Mouse (Mus musculus) embryo, embryonic 9.5 days (tissue): Measurements from ENCODE around the gene Adnp.
"Not testable (repeated sequence)": the region's sequence is repeated elsewhere in the genome, so short reads cannot be mapped to it uniquely, and the experiment has no call there.

ENCODE experiments used
- DNase-seq: peaks from one replicate; pipeline ENCODE4 v3.0.0-alpha.2; 2017; ENCODE audit errors: extremely low spot score

Adnp gene

DNA sequence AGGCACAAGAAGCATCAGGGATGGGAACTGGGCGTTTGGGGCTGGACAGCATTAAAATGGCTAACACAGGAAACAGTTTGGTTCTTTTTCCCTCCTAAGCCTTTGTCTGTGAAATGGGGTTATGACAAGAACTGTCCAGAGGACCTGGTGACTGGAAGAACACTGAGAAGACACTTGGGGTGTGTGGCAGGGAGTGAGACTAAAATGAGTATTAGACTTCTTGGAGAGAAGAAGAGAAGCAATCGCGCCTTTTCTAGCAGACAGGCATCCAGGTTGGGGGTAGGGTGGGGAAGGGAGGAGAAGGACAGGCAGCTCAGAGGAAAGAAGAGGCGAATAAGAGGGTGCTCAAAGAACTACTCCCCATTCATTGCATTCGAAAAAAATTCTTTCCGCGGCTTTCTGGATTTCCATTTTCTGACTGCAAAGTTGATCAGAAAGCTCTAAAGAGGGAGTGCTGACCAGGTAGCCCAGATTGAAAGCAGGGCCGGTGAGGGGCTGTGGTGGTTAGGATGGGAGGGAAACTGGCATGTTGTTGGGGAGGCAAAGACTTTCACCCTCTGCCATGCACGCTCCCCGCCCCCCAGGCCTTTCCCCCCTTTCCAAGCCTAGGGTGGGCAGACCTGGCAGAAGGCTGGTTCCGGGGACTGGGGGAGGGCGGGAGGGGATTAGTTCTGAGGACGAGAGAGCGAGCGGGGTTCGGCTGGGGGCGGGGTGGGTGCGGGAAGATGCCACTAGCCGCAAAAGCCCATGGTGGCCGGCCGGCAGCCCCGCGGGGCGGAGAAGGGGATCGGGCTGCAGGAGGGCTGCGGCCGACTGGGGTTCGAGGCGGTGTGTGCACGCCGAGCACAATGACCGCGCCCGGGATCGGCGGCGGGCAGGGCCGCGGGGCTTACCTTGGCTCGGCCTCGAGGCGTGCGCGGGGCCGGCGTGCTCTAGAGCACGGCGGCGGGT, 956 bp downstream of the Adnp start:
- DNase-seq, result peak; percentile 50

DNA sequence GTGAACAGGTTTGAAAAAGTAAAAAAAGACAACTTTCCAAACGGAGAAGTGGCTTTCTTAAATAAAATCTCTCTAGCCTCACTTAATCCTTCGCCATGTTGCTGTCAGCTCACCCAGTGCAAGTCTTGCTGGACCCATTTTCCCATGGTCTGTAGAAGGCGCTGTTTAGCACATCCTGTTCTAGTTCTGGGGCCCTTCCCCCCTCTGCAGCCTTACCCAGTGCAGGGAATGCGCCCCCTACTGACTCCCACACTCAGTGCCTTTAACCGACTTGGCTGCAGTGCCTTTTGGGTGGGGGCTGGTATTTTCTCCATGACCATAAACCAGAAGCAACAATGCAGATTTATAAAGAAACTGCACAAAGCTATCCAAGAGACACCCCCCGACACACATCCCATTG, 1.6 kb downstream of the Adnp start:
- DNase-seq, result peak; percentile 90

DNA sequence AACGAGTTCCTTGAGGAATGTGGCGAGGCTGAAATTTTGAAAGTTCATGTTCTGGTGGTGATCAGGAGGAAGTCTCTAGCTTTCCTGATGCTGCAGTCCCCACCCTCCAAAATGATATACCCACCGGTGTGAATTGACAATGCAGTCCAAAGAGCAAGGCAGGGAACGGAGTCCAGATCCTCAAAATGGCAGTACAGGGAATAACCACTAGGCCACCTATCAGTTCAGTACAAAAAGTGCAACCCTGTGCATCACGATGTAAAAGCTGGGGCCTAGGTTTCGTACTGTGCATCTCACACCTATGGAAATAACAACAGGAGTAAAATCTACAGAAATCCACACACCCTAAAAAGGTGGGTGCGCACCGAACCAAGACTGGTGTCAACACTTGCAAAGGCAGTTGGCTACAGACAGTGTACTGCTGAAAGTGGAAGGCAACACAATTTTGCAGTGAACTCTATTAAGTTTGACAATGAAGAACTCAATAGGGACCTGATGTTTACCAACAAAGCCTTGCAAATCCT, 2.4 kb downstream of the Adnp start:
- DNase-seq, result no peak

DNA sequence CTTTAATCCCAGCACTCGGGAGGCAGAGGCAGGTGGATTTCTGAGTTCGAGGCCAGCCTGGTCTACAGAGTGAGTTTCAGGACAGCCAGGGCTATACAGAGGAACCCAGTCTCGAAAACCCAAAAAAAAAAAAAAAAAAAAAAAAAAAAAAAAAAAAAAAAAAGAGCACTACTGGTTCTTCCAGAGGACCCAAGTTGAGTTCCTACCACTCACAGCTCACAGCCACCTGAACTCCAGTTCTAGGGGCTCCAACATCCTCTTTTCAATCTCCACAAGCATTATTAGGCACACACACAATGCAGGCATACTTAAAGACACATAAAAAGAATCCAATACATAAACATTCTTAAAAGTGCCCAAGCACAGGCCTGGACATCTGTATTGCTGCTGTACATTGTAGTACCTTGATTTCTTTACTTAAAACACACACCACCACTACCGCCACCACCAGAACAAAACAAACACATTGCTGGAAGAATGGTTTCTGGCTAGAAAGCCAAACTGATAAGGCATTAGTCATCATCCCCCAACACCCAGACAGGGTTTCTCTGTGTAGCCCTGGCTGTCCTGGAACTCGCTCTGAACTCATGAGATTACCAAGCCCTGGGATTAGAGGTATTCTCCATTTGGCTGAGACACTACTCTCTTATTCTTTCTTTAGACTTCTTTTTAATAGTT, 6.8 kb downstream of the Adnp start:
- no peak for DNase-seq

DNA sequence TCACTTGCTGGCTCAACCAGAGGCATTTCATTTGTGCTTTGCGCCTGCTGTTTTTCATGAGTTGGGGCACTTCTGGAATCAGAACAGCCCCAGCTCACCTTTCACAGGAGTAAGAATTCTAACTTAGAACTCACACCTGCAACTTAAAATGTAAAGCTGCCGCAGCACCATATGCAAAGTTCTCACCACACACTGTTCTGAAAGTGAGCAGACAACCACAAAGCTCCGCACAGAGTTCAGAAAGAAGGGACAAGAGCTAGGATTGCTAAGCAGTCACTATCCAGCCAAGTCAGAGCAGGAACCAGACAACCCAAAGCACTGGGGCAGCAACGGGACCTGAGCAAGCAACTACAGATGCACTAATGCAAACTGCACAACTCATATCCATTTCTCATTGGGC, 7.4 kb downstream of the Adnp start:
- DNase-seq, result no peak

DNA sequence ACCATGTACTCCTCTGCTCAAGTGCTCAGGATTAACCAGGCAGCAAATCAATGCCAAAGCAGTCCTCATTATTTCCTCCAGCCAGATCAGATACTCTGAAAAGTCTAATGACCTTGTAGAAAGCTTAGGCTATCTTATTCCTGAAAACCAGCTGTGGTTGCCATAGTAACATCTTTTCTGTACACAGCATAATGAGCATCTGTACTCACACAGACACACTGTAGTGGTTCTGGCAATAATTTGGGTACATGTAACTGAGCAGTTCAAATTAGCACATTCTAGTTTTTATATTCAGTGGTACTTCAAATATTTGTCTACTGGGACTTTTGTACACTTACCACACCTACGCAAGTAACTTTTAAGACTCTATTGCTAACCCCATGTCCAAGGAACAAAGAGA, 8.5 kb downstream of the Adnp start:
- DNase-seq, result no peak

DNA sequence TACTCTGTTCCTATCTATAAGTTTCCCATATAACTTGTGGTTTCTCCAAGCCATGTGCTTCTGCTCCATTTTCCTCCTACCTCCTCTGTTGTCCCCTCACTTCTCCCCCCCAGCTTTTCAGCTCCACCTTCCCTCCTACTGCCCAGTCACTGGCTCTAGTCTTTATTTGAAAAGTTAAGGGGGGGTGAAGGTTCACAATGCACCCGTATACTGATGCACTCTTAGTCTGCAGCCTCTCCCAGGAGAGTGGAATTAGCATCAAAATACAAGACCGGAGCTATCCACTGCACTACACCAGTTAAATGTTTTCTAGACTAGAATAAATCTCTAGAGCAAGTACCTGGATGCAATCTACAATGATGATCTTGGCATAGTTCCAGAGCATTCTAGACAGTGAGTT, 11.2 kb downstream of the Adnp start:
- DNase-seq, result no peak

DNA sequence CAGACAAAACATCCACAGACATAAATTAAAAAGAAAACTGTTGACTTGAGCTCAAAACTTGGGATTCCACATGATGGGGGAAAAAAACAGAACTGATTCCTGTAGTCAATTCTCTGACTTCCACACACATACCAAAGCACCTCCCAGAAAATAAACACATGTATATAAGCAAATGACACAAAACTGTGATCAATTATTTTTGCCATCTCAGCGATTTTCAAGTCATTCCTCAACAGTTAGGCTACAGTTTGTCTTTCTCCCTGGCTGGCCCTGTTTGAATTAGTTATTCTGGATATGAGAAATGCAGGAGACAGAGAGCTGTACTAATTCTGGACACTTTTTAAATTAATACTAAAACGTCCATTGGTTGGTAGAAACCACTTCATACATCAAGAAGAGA, 13.2 kb downstream of the Adnp start:
- DNase-seq, result no peak

DNA sequence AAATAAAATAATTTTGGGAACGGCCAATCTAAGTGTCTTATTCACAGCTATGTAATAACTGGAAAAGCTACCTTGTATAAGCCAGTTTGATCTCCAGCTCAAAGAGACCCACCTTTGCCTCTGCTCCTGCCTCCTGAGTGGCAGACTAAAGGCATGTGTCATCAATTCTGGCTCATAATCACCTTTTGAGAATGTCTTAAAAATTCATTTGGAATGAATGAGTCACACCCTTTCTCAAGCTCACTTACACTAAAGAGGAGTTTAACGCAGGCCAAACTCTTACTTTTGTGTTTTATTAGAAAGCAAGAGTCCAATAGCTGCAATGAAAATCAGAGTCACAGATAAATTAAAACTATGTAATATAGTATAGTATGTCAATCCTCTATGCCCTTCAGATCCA, 15.1 kb downstream of the Adnp start:
- no peak for DNase-seq

DNA sequence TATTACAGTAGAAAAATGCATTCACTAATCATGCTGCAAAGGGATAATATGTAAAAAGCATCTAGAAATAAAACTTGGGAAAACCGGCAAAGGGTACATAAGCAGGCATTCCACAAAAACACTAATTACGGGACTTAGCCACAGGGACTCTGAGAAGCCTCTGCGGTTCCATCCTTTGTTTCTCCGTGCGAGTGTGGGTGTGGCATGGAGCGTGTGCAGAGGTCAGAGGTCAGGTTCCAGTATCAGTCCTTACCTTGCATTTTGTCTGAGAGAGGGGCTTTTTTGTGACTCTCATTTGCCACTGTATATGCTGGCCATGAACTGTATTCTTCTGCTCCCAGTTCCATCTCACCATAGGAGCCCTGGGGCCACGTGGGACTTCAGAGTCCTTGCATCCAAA, 31.0 kb downstream of the Adnp start:
- DNase-seq, result no peak

DNA sequence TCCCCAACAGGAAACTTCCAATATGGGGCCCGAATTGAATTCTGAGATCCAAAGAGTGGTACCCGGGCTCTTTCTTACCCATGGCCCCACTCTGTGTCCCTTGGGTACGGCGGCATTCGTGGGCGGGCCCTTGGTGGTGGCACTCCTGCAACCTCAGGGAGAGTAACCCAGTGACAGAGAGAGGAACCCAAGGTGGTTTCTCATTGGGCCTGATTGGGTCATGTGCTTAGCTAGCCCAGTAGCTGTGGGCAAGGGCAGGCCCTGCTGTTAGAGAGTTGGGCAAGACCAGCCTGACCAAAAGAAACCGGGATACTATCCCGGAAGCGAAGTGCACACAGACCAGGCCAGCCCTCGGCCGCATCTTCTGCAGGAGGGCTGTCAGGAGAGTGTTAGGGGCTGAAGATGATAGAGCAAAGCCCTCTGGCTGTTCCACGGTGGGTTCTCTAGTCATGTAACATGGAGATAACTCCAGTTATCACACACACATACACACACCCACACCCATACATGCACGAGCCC, 36.7 kb downstream of the Adnp start:
- peak; percentile 60 for DNase-seq

DNA sequence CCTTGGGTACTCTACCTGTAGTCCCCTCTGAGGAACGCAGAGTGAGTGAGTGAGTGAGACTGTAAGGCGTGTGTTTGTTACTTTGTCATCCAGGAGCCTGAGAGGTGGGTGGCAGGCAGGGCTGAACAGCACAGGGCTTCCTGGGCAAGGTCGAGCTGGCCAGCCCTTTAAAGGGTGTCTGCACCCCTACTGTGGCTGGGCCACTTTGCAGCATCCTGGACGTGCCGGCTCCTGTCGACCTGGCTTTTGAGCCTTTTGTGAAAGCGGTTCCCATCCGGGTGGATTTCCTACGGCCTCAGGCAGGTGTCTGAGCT, 37.2 kb downstream of the Adnp start:
- DNase-seq, result no peak

DNA sequence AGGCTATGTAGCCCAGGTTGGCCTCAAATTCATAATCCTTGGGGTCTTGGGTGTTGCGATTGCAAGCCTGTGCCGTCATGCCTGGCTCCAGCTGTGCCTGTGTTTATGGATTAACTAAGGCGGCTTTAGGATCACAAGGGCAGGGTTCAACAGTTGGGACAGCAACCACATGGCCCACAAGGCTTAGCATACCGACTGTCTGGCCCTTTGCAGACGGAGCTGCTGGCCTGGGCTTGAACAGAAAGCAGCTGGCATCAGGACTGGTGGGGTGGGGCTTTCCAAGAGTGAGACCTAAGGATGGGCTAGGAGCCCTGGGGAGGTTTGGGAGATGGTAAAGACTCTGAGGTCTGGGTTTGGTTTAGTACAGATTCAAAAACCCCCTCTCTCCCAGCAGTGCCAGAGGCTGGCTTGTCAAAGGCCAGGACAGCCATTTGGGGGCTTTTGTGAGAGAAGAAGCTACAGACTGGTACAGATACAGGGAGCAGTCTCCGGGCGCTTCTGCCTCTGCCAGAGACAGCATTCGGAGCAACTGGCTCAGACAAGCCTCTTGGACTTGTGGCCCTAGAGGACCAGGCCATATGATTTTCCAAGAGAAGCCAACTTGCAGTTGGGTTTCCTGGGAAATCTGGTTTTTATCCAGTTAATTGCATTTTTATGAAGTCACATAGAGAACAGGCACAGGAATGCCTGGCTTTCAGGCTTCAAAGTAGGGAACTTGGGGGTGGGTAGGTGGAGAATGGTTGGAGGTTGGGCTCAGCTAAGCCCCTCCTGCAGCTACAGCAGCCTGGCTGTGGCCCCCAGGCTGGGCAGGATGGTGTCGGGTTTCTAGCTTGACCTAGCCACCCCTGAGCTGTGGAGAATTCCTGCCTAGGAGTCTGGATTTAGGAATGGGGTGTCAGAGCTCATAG, 37.8 kb downstream of the Adnp start:
- peak; percentile 75 for DNase-seq

DNA sequence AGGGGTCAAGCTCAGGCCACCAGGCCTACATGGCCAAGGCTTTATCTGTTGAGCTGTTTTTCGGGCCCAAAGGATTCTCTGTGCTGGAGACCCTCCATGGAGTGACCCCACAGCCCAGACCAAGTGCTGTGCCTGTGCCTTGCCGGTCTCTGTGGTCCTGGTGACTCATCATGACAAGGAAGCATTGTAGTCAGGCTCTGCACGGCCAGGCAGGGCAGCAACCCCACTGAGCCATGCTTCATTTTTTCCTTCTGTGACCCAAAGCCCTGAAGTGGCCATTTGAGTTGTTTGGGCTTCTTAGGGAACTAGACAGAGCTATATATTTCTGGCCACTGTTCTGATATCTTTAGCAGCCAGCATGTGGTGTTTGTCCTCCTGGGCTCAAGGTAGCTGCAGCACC, 39.1 kb downstream of the Adnp start:
- no peak for DNase-seq

DNA sequence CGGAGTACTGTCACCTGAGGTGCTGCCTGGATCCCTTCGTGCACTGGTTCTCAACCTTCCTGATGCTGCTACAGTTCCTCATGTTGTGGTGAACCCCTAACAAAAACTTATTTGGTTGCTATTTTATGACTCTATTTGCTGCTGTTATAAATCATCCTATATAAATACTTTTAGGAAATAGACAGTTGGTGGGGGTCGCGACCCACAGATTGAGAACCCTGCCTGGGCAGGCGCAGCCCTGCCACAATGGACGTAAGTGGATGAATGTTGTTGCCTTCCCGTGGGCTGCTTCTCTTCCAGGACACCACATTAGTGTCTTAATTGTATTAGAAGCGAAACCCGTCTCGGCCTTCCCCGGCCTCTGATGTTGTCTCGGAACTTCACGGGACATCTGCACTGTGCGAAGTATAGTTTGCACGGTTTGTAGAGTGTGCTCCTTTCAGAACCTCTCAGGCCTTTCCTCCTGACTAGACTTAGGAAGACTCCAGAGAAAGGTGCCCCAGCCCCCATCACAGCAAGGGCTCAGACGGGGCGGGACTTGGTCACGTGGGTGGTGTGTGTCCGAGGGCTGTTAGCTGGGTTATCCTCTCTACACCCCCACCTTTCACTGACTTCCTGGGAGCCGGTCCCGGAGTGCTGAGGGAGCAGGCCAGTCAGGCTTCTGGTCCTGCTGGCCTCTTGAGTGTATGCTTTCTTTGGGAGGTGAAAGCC, 40.0 kb downstream of the Adnp start:
- no peak for DNase-seq

DNA sequence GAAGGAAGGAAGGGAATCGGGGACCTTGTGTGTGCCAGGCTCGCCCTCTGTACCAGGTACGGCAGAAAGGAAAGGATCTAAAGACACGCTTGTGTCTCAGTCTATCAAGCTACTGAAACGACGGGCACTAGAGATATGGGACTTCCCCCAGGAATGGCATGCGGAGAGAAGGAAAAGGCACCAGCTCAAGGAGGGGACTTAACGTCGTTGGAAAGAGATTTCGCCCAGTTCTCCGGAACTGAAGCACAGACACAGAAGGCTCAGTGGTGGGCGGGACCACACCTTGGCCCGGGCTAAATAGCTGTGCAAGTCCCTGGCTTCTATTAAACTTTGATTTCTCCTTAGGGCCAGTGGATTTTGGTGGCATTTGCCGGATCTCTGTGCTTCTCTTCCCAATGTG, 44.9 kb downstream of the Adnp start:
- no peak for DNase-seq

DNA sequence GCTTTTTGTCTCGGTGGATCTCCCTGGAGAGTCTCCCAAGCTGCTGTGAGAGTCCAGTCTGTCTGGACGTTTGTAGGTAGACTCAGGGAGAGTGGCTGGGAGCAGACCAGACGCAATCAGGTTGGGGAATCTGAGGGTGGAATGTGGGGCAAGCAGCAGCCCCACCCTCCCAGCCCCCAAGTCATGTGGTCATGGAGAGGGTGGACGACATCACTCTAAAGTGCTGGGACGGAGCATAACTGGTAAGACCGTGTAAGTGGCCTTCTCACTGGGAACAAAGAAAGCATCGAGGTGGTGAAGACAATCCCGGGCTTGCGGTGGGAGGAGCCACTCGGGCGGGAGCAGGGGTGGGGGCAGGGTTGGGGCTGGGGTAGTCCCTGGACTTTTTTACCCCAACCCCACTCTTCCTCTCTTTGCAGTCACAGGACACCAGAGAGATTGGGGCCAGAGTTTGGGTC, 45.4 kb downstream of the Adnp start:
- DNase-seq, result peak; percentile 51

DNA sequence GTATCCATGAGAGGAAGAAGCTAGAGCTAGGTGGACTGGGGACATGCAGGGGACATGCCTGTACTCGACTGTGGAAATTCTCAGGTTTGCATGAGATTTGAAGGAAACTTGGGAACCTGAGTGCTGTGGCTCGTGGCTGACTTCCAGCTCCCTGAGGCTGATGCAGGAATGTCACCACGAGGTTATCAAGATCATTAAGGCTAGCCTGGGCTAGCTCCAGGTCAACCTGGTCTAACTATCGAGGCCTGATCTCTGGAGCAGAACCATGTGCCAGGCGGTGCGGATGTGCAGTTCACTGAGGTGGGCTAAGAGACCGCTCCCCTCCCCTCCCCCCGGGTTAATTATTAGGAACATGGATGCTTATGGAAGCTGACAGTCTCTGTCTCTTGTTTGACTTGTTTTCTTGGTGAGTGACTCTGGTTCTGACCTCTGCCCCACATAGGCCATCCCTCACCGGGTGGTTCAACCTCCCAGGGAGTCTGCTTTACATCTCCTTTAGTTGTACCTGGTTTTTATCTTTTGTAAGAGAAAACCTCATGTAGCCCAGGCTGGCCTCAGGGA, 46.5 kb downstream of the Adnp start:
- no peak for DNase-seq

DNA sequence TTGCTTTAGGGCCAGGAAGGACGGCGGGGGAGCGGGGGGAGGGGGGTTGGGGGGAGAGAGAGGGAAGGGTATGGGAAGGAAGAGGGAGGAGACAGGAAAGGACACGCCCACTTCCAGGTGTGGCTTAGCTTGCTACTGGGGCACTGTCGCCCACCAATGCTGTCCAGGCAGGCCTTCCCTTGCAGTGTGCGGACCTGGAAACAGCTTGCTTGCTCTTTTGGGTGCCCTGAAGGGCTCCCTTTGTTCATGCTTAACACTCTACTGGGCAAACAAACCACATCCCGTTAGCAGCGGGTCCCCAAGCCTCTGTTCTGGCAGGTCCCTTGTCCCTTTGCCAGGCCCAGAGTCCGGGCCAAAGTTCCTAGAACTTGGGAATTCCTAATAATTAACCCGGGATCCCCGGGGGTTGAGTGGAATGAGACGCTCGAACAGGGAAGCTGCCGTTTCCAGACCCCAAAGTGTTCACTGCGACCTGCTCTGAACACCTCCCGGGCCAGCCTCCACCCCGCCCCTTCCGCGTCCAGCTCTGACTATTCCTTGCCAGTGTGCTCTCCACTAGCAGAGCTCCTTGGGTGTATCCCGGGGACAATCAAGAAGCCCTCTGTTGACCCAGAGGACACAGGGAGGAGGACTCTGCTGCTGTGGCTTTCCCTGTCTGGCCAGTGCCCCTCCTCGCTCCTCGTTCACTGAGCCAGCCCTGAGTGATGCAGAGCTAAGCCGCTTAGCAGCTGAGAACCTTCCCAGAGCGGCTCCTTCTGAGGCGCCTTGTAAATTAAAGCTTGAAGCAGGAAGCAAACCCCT, 47.8 kb downstream of the Adnp start:
- DNase-seq, result peak; percentile 65

DNA sequence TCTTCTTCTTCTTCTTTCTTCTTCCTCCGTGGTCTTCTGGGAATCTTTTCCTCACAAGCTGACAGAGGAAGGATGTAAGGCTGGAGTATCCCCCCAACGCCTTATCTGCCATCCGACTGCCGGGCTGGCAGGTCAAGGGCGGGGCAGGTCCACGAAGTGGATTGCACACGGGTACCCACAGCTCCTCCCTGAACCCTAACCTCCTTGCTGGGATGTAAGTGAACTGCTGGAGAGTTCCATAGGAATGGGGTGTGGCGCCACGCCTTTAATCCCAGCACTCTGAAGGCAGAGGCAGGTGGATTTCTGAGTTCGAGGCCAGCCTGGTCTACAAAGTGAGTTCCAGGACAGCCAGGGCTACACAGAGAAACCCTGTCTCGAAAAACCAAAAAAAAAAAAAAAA, 48.9 kb downstream of the Adnp start:
- not testable (repeated sequence) for DNase-seq
